Mouse (Mus musculus) 416B (cell line): ENCODE data around the gene Noa1.

Experiments used
- DNase-seq: peaks from one replicate; pipeline ENCODE4 v3.0.0; 2011; ENCODE audit warnings: low read depth

Gene Noa1

GRCm38 (mm10) chr5:77290606-77291005 is 19.3 kb downstream of the Noa1 start:
- DNase-seq: no peak

- no peak for DNase-seq
Measured at GRCm38 (mm10) chr5:77289686-77290085, 20.2 kb downstream of the Noa1 start.

GRCm38 (mm10) chr5:77287901-77288300 is 22.0 kb downstream of the Noa1 start:
- no peak for DNase-seq

- no peak for DNase-seq
Measured at GRCm38 (mm10) chr5:77286904-77287303, 23.0 kb downstream of the Noa1 start.

GRCm38 (mm10) chr5:77285685-77286084 is 24.2 kb downstream of the Noa1 start:
- DNase-seq: no peak

- no peak for DNase-seq
Measured at GRCm38 (mm10) chr5:77282242-77282641, 27.6 kb downstream of the Noa1 start.

- DNase-seq: no peak
Measured at GRCm38 (mm10) chr5:77281518-77282174, 28.2 kb downstream of the Noa1 start.

GRCm38 (mm10) chr5:77277204-77277603 is 32.7 kb downstream of the Noa1 start:
- no peak for DNase-seq

GRCm38 (mm10) chr5:77275950-77276349 is 33.9 kb downstream of the Noa1 start:
- DNase-seq: peak; percentile 40

GRCm38 (mm10) chr5:77273151-77273550 is 36.7 kb downstream of the Noa1 start:
- no peak for DNase-seq

- DNase-seq: peak; percentile 40
Measured at GRCm38 (mm10) chr5:77269399-77269798, 40.5 kb downstream of the Noa1 start.

- no peak for DNase-seq
Measured at GRCm38 (mm10) chr5:77267957-77268624, 41.8 kb downstream of the Noa1 start.

GRCm38 (mm10) chr5:77267441-77267840 is 42.4 kb downstream of the Noa1 start:
- DNase-seq: no peak

GRCm38 (mm10) chr5:77266886-77267401 is 42.9 kb downstream of the Noa1 start:
- peak; percentile 82 for DNase-seq

GRCm38 (mm10) chr5:77266066-77266885 is 43.6 kb downstream of the Noa1 start:
- peak; percentile 36 for DNase-seq

- peak; percentile 64 for DNase-seq
Measured at GRCm38 (mm10) chr5:77265671-77266065, 44.2 kb downstream of the Noa1 start.

- DNase-seq: peak; percentile 88
Measured at GRCm38 (mm10) chr5:77265081-77265670, 44.7 kb downstream of the Noa1 start, which contains the start of gene Rest. Gene Rest, plus strand, starts transcription at chr5:77265491.

- no peak for DNase-seq
Measured at GRCm38 (mm10) chr5:77262105-77262504, 47.8 kb downstream of the Noa1 start.

GRCm38 (mm10) chr5:77261137-77261536 is 48.7 kb downstream of the Noa1 start:
- DNase-seq: no peak

GRCm38 (mm10) chr5:77260141-77260540 is 49.7 kb downstream of the Noa1 start:
- DNase-seq: no peak

GRCm38 (mm10) chr5:77259315-77259714 is 50.6 kb downstream of the Noa1 start:
- DNase-seq: no peak

- DNase-seq: no peak
Measured at GRCm38 (mm10) chr5:77257603-77258002, 52.3 kb downstream of the Noa1 start.
